In genomic region chr8:87717445-87717844, GRCm38 (mm10) we compare ENCODE assay signal across 17 mouse cellular contexts.
DNase-seq lines count a peak whose midpoint lies in the region; ATAC-seq and TF ChIP-seq lines count a peak whose summit lies in the region.
"Had no signal": no experiment of that assay in that cellular context is flagged by ENCODE, and none has a peak within 500 bp of the region (broad histone marks: within the 10 kb centered on the region; RNA-seq: fewer than 3 reads in every experiment).

No protein-coding gene starts in this region.

- intact Hi-C loops in left cerebral cortex, postnatal 4 days (cut with DNase I): loop anchor here (5.0 to 10.0 kb wide), 2 partner anchors 240 to 297 kb away; partner anchors contain the start of gene Zfp423

- peaks cover 10% of the 10 kb centered on the region for H3K4me1 ChIP-seq in intestine, embryonic 16.5 days (ENCODE audit: control insufficient read depth, insufficient read depth, low read length)
- H3K4me1 ChIP-seq in intestine, postnatal 0 days (replicated peaks; ENCODE audit: control insufficient read depth, insufficient read depth, low read length): no peaks in the 10 kb centered on the region
- H3K4me1 ChIP-seq in embryonic facial prominence, embryonic 14.5 days (ENCODE audit: control insufficient read depth, insufficient read depth, low read length): peaks cover 49% of the 10 kb centered on the region
- H3K4me1 ChIP-seq in limb, embryonic 14.5 days (ENCODE audit: control insufficient read depth, insufficient read depth, low read length): peaks cover 61% of the 10 kb centered on the region
- H3K4me1 ChIP-seq: liver, embryonic 15.5 days had no signal

- no peak overlapping the region for H3K27ac ChIP-seq in intestine, embryonic 16.5 days (ENCODE audit: low read length)
- H3K27ac ChIP-seq in intestine, postnatal 0 days (ENCODE audit: low read depth, low read length): no peak overlapping the region
- 0 out of 2 replicates have a peak overlapping the region, but pooled peaks have one; percentile 83 for H3K27ac ChIP-seq in embryonic facial prominence, embryonic 14.5 days (replicated peaks; ENCODE audit: low read depth, low read length)
- H3K27ac ChIP-seq in limb, embryonic 14.5 days (replicated peaks; ENCODE audit: low read depth, low read length): no peak overlapping the region
- H3K27ac ChIP-seq: heart, adult 2 months; liver, embryonic 15.5 days; stomach, postnatal 0 days had no signal

- H3K4me2 ChIP-seq in intestine, embryonic 16.5 days (ENCODE audit: low read depth, low read length): no peak overlapping the region
- no peak overlapping the region for H3K4me2 ChIP-seq in intestine, postnatal 0 days (replicated peaks; ENCODE audit: low read depth)
- no peak overlapping the region for H3K4me2 ChIP-seq in embryonic facial prominence, embryonic 14.5 days (ENCODE audit: low read depth, low read length)
- H3K4me2 ChIP-seq in limb, embryonic 14.5 days (replicated peaks; ENCODE audit: low read depth, low read length, severe bottlenecking): no peak overlapping the region
- H3K4me2 ChIP-seq: liver, embryonic 15.5 days had no signal

- H3K4me3 ChIP-seq in intestine, embryonic 16.5 days (ENCODE audit: low read length): no peak overlapping the region
- H3K4me3 ChIP-seq in intestine, postnatal 0 days (ENCODE audit: low read depth, low read length): no peak overlapping the region
- H3K4me3 ChIP-seq in embryonic facial prominence, embryonic 14.5 days (ENCODE audit: low read depth, low read length): no peak overlapping the region
- no peak overlapping the region for H3K4me3 ChIP-seq in limb, embryonic 14.5 days (replicated peaks; ENCODE audit: low read length)
- H3K4me3 ChIP-seq: embryonic facial prominence, embryonic 13.5 days; heart, adult 2 months; limb, embryonic 13.5 days; liver, embryonic 15.5 days had no signal

- peak; percentile 62 for DNase-seq in brain, embryonic 14.5 days (ENCODE audit: low read depth)
- peak; percentile 71 for DNase-seq in embryonic facial prominence, embryonic 14.5 days (ENCODE audit: low spot score)
- DNase-seq in limb, embryonic 14.5 days (ENCODE audit: low spot score): peak; percentile 56
- no peak for DNase-seq in left cerebral cortex, postnatal 4 days
- DNase-seq: cerebellum, adult 9-10 months; gastrocnemius, postnatal 25 days; heart, adult 2 months; heart, postnatal 36 days; thymus, postnatal 25 days had no signal

- no peak overlapping the region for H3K9ac ChIP-seq in intestine, embryonic 16.5 days (ENCODE audit: low read depth, low read length)
- no peak overlapping the region for H3K9ac ChIP-seq in intestine, postnatal 0 days (ENCODE audit: low read depth, low read length)
- H3K9ac ChIP-seq in embryonic facial prominence, embryonic 14.5 days (ENCODE audit: low read depth, low read length): no peak overlapping the region
- no peak overlapping the region for H3K9ac ChIP-seq in limb, embryonic 14.5 days (ENCODE audit: low read depth, low read length, severe bottlenecking)
- H3K9ac ChIP-seq: embryonic facial prominence, embryonic 13.5 days; liver, embryonic 15.5 days had no signal

- H3K9me3 ChIP-seq in intestine, embryonic 16.5 days (ENCODE audit: control insufficient read depth, low read length): no peaks in the 10 kb centered on the region
- H3K9me3 ChIP-seq in intestine, postnatal 0 days (ENCODE audit: control insufficient read depth): no peaks in the 10 kb centered on the region
- no peaks in the 10 kb centered on the region for H3K9me3 ChIP-seq in embryonic facial prominence, embryonic 14.5 days (ENCODE audit: control insufficient read depth, low read length)
- H3K9me3 ChIP-seq in limb, embryonic 14.5 days (ENCODE audit: control insufficient read depth, low read length): no peaks in the 10 kb centered on the region
- H3K9me3 ChIP-seq: embryonic facial prominence, embryonic 13.5 days; limb, embryonic 13.5 days; liver, embryonic 15.5 days had no signal

- 69% methylated on average over 5 of the region's 5 CpGs for WGBS in intestine, embryonic 16.5 days
- WGBS in intestine, postnatal 0 days: 70% methylated on average over 5 of the region's 5 CpGs
- WGBS in embryonic facial prominence, embryonic 14.5 days: 63% methylated on average over 5 of the region's 5 CpGs
- WGBS in limb, embryonic 14.5 days: 60% methylated on average over 5 of the region's 5 CpGs

- TF ChIP-seq POLR2A in brain, embryonic 14.5 days (IDR thresholded peaks at IDR 0.05; ENCODE audit: borderline replicate concordance, extremely low read depth, insufficient read depth, insufficient read length, poor library complexity, severe bottlenecking): no peak
- TF ChIP-seq POLR2A in limb, embryonic 14.5 days (IDR thresholded peaks at IDR 0.05; ENCODE audit: borderline replicate concordance, extremely low read depth, insufficient read depth, insufficient read length): no peak

- H3K27me3 ChIP-seq in intestine, embryonic 16.5 days (replicated peaks; ENCODE audit: control insufficient read depth, insufficient read depth, low read length): no peaks in the 10 kb centered on the region
- no peaks in the 10 kb centered on the region for H3K27me3 ChIP-seq in intestine, postnatal 0 days (replicated peaks; ENCODE audit: control insufficient read depth, insufficient read depth, low read length)
- H3K27me3 ChIP-seq in embryonic facial prominence, embryonic 14.5 days (replicated peaks; ENCODE audit: control insufficient read depth, insufficient read depth, low read length): no peaks in the 10 kb centered on the region
- no peaks in the 10 kb centered on the region for H3K27me3 ChIP-seq in limb, embryonic 14.5 days (ENCODE audit: control insufficient read depth, insufficient read depth, low read length)
- H3K27me3 ChIP-seq: embryonic facial prominence, embryonic 13.5 days; limb, embryonic 13.5 days; liver, embryonic 15.5 days had no signal

- H3K36me3 ChIP-seq in intestine, embryonic 16.5 days (ENCODE audit: control insufficient read depth, insufficient read depth, low read length): no peaks in the 10 kb centered on the region
- no peaks in the 10 kb centered on the region for H3K36me3 ChIP-seq in intestine, postnatal 0 days (ENCODE audit: control insufficient read depth, insufficient read depth)
- no peaks in the 10 kb centered on the region for H3K36me3 ChIP-seq in embryonic facial prominence, embryonic 14.5 days (ENCODE audit: control insufficient read depth, insufficient read depth, low read length)
- no peaks in the 10 kb centered on the region for H3K36me3 ChIP-seq in limb, embryonic 14.5 days (ENCODE audit: control insufficient read depth, insufficient read depth, low read length)
- H3K36me3 ChIP-seq: embryonic facial prominence, embryonic 13.5 days; limb, embryonic 13.5 days; liver, embryonic 15.5 days had no signal

- TF ChIP-seq CTCF in intestine, postnatal 0 days (IDR thresholded peaks at IDR 0.05; ENCODE audit: low read depth): no peak
- no peak for TF ChIP-seq CTCF in brain, embryonic 14.5 days (IDR thresholded peaks at IDR 0.05; ENCODE audit: borderline replicate concordance, extremely low read depth, insufficient read depth, insufficient read length)

- peak; percentile 39; the same call in 1 of the 2 replicates for ATAC-seq in intestine, embryonic 16.5 days
- ATAC-seq in intestine, postnatal 0 days: no peak
- ATAC-seq in embryonic facial prominence, embryonic 14.5 days (ENCODE audit: low read depth): no peak
- ATAC-seq in limb, embryonic 14.5 days (ENCODE audit: low FRiP score, low read depth): no peak
- no peak for ATAC-seq in erythroid progenitor cell, adult 5-6 weeks (replicated peaks; ENCODE audit: low FRiP score, poor library complexity, severe bottlenecking)
- ATAC-seq: lung, postnatal 0 days had no signal
